Mouse (Mus musculus): ENCODE results near the gene Gpx3.
"Not testable (repeated sequence)": the region's sequence is repeated elsewhere in the genome, so short reads cannot be mapped to it uniquely, and the experiment has no call there.

The Gpx3 gene

DNA sequence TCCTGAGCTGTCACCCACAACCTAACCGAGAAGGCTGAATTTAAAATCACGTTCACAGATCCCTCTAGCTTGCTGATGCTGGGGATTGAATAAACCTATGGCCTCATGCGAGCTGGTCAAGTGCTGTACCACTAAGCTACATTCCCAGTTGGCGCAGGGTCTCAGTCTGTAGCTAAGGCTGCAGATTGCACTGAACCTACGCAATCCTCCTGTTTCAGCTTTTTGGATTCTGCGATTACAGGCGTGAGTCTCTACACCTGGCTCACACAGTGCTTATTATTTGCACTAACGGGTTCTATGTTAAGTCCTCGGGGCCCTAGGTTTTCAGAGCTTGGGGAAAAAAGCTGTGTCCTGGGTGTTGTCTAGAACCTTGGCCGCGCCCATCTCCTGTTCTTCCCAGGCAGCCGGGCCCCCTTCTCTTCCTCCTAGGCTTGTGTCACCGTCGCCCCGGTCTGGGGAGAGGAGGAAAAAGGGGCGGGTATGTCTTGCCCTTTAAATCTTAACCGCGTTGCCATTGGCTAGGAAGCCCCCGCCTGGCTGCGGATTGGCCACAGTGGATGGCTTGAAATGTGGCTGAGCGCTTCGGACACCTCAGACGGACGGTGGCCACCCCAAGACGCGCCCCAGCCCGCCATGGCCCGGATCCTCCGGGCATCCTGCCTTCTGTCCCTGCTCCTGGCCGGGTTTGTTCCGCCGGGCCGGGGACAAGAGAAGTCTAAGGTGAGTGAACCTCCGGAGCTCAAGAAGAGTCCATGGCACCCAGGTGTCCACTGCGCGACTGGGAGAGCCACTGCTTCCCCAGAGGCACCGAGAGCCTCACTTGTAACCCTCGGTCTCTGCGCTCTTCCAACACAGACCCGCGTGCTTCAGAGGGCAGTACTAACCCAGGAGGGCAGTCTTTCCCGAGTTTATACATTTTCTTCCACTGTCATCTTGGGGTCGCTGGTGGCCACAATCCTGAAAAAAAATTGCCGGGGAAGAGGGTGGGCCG lies at the start of gene Gpx3:
Gene Gpx3, plus strand, starts transcription at position 121 of the 991 bp plus-strand sequence.
- DNase-seq, result peak; percentile 41

DNA sequence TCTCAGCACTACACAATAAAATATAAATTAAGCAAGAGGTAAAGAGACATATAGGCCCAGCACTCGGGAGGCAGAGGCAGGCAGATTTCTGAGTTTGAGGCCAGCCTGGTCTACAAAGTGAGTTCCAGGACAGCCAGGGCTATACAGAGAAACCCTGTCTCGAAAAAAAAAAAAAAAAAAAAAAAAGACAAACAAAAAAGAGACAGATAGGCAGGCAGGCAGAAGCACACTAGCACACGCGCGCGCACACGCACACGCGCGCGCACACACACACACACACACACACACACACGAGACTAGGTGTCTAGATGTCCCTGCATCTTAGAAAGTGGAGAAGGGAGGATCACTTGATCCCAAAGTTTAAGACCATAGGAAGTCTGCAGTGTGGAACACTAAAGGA lies 43.4 kb upstream of the Gpx3 start:
- DNase-seq, result not testable (repeated sequence)

GRCm38 (mm10) chr11:54859322-54860165 lies 42.7 kb upstream of the Gpx3 start:
- no peak for DNase-seq

GRCm38 (mm10) chr11:54860256-54861038 lies 41.8 kb upstream of the Gpx3 start, which contains the start of gene Lyrm7:
Gene Lyrm7, minus strand, starts transcription at chr11:54860916.
- peak; percentile 96 for DNase-seq

- no peak for DNase-seq
Observed at GRCm38 (mm10) chr11:54861471-54862420, 40.5 kb upstream of the Gpx3 start.

DNA sequence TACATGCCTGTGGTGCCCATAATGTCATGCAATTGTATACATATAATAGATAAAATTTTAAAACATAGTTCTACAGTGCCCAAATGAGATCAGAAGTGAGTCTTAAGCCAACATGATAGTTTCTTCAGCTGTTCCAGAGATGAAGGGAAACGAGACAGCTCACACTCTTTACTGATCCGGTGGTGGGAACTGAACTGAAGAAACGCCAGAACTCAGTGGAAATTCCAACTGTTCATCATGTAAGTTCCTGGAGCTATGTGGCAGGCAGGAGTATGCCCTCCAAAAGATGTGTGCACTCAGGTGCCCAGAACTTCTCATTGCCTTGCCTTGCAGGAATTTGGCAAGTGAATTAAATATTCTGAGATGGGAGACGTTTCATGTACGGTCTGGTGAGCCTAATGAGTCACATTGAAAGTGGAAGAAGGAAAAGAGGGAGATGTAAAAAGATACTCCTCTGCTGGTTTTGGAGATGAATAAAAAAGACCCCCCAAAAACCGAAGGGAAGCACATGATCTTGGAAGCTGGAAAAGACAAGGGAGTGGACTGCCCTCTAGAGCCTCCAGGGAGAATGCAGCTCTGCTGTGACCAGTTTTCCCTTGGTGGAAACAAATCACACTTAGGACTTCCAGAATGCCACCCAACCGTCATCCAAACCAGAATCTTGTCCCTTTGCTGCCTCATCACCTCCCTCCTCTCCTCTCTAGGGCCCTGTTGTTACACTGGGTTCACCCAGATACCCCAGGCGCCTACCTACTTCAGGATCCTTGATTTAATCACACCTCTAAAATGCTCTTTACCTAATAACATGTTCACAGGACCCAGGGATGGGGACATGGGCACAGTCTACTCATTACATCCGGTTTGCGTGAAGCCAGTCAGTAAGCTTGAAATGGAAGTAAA lies 39.4 kb upstream of the Gpx3 start:
- peak; percentile 60 for DNase-seq

DNA sequence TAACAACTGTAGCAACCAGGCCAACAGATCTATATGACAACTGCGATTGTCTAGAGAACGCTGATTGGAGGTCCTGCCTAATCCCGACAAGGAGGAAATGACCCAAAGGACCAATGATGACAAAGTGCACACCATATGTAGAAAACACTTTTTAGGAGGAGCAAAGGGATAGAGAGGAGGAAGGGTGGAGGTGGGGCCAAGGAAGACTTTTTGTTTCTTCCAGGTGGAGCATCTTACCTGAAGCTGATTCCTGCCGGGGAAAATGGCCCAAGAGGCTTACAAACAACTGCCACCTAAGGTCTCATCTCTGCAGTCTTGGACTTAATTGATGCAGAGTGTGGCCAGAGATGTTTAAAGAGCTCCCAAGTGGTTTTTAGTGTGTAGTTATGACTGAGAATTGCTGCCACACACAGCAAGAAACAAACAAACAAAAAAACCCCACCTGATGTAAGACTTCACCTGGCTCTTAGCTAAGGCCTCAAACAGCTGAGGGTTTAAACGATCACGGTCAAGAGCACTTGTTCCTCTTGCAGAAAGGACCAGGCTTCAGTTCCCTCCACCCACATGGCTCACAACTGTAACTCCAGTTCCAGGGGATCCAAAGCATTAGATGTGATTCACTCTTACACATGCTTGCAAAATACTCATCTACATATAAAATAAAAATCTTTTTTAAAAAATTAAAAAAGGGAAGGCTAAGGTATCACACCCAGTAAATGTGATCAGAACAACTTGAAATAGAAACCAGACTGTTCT lies 36.7 kb upstream of the Gpx3 start:
- DNase-seq, result no peak

- peak; percentile 92 for DNase-seq
Observed at GRCm38 (mm10) chr11:54866119-54867048, 35.9 kb upstream of the Gpx3 start, which contains the start of gene Hint1. Gene Hint1, plus strand, starts transcription at chr11:54866383.

- no peak for DNase-seq
Observed at GRCm38 (mm10) chr11:54867049-54867385, 35.2 kb upstream of the Gpx3 start.

DNA sequence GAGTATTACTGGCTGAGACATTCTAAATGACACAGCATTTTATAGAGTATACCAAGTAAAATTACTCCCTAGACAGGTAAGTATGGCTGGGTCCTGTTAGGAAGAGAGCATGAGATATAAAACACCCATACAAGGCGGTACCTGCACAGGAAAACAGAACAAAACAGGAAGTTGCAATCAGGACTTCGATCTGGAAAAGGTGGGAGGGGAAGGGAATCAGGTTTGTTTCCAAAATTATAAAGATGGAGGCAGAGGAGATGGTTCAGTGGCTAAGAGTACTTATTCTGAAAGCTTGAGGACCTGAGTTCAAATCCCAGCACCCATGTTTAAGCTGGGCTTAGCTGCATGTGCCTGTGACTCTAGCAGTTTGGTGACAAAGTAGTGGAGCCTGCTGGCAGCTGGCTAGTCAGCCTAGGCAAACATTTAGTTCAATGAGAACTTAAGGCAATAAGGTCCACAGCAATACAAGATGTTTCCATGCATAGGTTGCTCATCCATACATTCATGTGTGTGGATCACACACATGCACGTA lies 34.3 kb upstream of the Gpx3 start:
- DNase-seq, result no peak

GRCm38 (mm10) chr11:54868445-54868844 lies 33.8 kb upstream of the Gpx3 start:
- no peak for DNase-seq

GRCm38 (mm10) chr11:54869318-54869717 lies 32.9 kb upstream of the Gpx3 start:
- DNase-seq, result no peak

GRCm38 (mm10) chr11:54871831-54872537 lies 30.3 kb upstream of the Gpx3 start:
- no peak for DNase-seq

GRCm38 (mm10) chr11:54876031-54876430 lies 26.2 kb upstream of the Gpx3 start:
- DNase-seq, result no peak

DNA sequence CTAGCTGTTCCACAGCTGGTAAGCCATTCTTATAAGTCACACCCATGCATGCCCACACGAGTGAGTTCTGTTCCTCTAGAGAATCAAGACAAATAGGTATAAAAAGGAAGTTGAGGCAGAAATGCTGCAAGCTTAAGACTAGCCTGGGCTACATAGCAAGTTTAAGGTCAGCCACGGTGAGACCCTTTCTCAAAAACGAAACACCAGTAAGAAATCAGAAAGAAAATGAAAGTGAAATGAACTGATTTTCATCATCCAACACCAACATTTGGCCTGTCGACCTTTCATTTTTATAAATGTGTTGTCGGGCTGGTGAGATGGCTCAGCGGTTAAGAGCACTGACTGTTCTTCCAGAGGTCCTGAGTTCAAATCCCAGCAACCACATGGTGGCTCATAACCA lies 23.4 kb upstream of the Gpx3 start:
- no peak for DNase-seq

- no peak for DNase-seq
Observed at GRCm38 (mm10) chr11:54879434-54879833, 22.8 kb upstream of the Gpx3 start.

GRCm38 (mm10) chr11:54879922-54880321 lies 22.3 kb upstream of the Gpx3 start:
- DNase-seq, result no peak

All from right cerebral cortex, postnatal 4 days (tissue).